Mouse (Mus musculus): ENCODE results near the gene Ptn. TPM values are rescaled to one million over a fixed set of nuclear protein-coding genes. Genes with fewer than 3 reads are reported as not detected.
"Not testable (repeated sequence)": the region's sequence is repeated elsewhere in the genome, so short reads cannot be mapped to it uniquely, and the experiment has no call there.

The Ptn gene
- polyA plus RNA-seq, 1 experiment from 2014 or later: 325 TPM

GRCm38 (mm10) chr6:36755001-36755885 is 54.8 kb downstream of the Ptn start:
- Histone ChIP-seq H3K27me3 (ENCODE audit: control insufficient read depth, insufficient read depth, low read length) (no peaks in the 10 kb centered on the region), H3K36me3 (ENCODE audit: control insufficient read depth, insufficient read depth, low read length) (0 out of 2 replicates have a peak, but pooled peaks cover under 1% of the 10 kb centered on the region), H3K9ac (ENCODE audit: low read length) (no peak overlapping the region), H3K27ac (ENCODE audit: low read depth, low read length) (no peak overlapping the region), H3K9me3 (ENCODE audit: control insufficient read depth, low read length) (no peaks in the 10 kb centered on the region), H3K4me3 (ENCODE audit: low read depth, low read length) (no peak overlapping the region), H3K4me2 (ENCODE audit: low read depth) (no peak overlapping the region), H3K4me1 (ENCODE audit: control insufficient read depth, insufficient read depth, low read length) (no peaks in the 10 kb centered on the region)
- WGBS: 68% methylated on average over 10 of the region's 10 CpGs
- DNase-seq (ENCODE audit: low spot score): no peak
- no peak for ATAC-seq (ENCODE audit: insufficient read depth, low FRiP score, low TSS enrichment)

- H3K9me3 ChIP-seq (ENCODE audit: control insufficient read depth, low read length): no peaks in the 10 kb centered on the region
- no peak overlapping the region for H3K4me2 ChIP-seq (ENCODE audit: low read depth)
- H3K9ac ChIP-seq (ENCODE audit: low read length): no peak overlapping the region
- ATAC-seq (ENCODE audit: insufficient read depth, low FRiP score, low TSS enrichment): no peak
- 80% methylated on average over 6 of the region's 6 CpGs for WGBS
- H3K36me3 ChIP-seq (ENCODE audit: control insufficient read depth, insufficient read depth, low read length): 0 out of 2 replicates have a peak, but pooled peaks cover 3% of the 10 kb centered on the region
- H3K27ac ChIP-seq (ENCODE audit: low read depth, low read length): no peak overlapping the region
- no peak overlapping the region for H3K4me3 ChIP-seq (ENCODE audit: low read depth, low read length)
- H3K27me3 ChIP-seq (ENCODE audit: control insufficient read depth, insufficient read depth, low read length): no peaks in the 10 kb centered on the region
- DNase-seq (ENCODE audit: low spot score): no peak
- no peaks in the 10 kb centered on the region for H3K4me1 ChIP-seq (ENCODE audit: control insufficient read depth, insufficient read depth, low read length)
Observed at GRCm38 (mm10) chr6:36752887-36753286, 57.1 kb downstream of the Ptn start.

GRCm38 (mm10) chr6:36739811-36740210 is 70.2 kb downstream of the Ptn start:
- no peaks in the 10 kb centered on the region for H3K9me3 ChIP-seq (ENCODE audit: control insufficient read depth, low read length)
- DNase-seq (ENCODE audit: low spot score): no peak
- H3K4me2 ChIP-seq (ENCODE audit: low read depth): no peak overlapping the region
- no peak overlapping the region for H3K9ac ChIP-seq (ENCODE audit: low read length)
- no peak for ATAC-seq (ENCODE audit: insufficient read depth, low FRiP score, low TSS enrichment)
- no peaks in the 10 kb centered on the region for H3K27me3 ChIP-seq (ENCODE audit: control insufficient read depth, insufficient read depth, low read length)
- H3K27ac ChIP-seq (ENCODE audit: low read depth, low read length): no peak overlapping the region
- 95% methylated on average over 5 of the region's 5 CpGs for WGBS
- H3K36me3 ChIP-seq (ENCODE audit: control insufficient read depth, insufficient read depth, low read length): peaks cover 7% of the 10 kb centered on the region
- no peaks in the 10 kb centered on the region for H3K4me1 ChIP-seq (ENCODE audit: control insufficient read depth, insufficient read depth, low read length)
- no peak overlapping the region for H3K4me3 ChIP-seq (ENCODE audit: low read depth, low read length)

- no peak overlapping the region for H3K27ac ChIP-seq (ENCODE audit: low read depth, low read length)
- no peak overlapping the region for H3K4me2 ChIP-seq (ENCODE audit: low read depth)
- no peaks in the 10 kb centered on the region for H3K4me1 ChIP-seq (ENCODE audit: control insufficient read depth, insufficient read depth, low read length)
- no peaks in the 10 kb centered on the region for H3K27me3 ChIP-seq (ENCODE audit: control insufficient read depth, insufficient read depth, low read length)
- ATAC-seq (ENCODE audit: insufficient read depth, low FRiP score, low TSS enrichment): no peak
- H3K9ac ChIP-seq (ENCODE audit: low read length): no peak overlapping the region
- DNase-seq (ENCODE audit: low spot score): no peak
- no peak overlapping the region for H3K4me3 ChIP-seq (ENCODE audit: low read depth, low read length)
- 0 out of 2 replicates have a peak, but pooled peaks cover under 1% of the 10 kb centered on the region for H3K9me3 ChIP-seq (ENCODE audit: control insufficient read depth, low read length)
- 87% methylated on average over 2 of the region's 2 CpGs for WGBS
- peaks cover 21% of the 10 kb centered on the region for H3K36me3 ChIP-seq (ENCODE audit: control insufficient read depth, insufficient read depth, low read length)
Observed at GRCm38 (mm10) chr6:36736763-36737162, 73.3 kb downstream of the Ptn start.

- H3K9me3 ChIP-seq (ENCODE audit: control insufficient read depth, low read length); DNase-seq (ENCODE audit: low spot score); H3K4me3 ChIP-seq (ENCODE audit: low read depth, low read length); H3K4me1 ChIP-seq (ENCODE audit: control insufficient read depth, insufficient read depth, low read length); ATAC-seq (ENCODE audit: insufficient read depth, low FRiP score, low TSS enrichment); H3K27me3 ChIP-seq (ENCODE audit: control insufficient read depth, insufficient read depth, low read length); H3K4me2 ChIP-seq (ENCODE audit: low read depth); H3K9ac ChIP-seq (ENCODE audit: low read length); H3K27ac ChIP-seq (ENCODE audit: low read depth, low read length): not testable (repeated sequence)
- peaks cover 26% of the 10 kb centered on the region for H3K36me3 ChIP-seq (ENCODE audit: control insufficient read depth, insufficient read depth, low read length)
- 80% methylated on average over 4 of the region's 4 CpGs for WGBS
Observed at GRCm38 (mm10) chr6:36735622-36736021, 74.4 kb downstream of the Ptn start.

- not testable (repeated sequence) for H3K27me3 ChIP-seq (ENCODE audit: control insufficient read depth, insufficient read depth, low read length); H3K4me3 ChIP-seq (ENCODE audit: low read depth, low read length); H3K27ac ChIP-seq (ENCODE audit: low read depth, low read length); H3K9ac ChIP-seq (ENCODE audit: low read length); ATAC-seq (ENCODE audit: insufficient read depth, low FRiP score, low TSS enrichment); DNase-seq (ENCODE audit: low spot score); H3K9me3 ChIP-seq (ENCODE audit: control insufficient read depth, low read length); H3K4me2 ChIP-seq (ENCODE audit: low read depth); H3K4me1 ChIP-seq (ENCODE audit: control insufficient read depth, insufficient read depth, low read length)
- WGBS: 94% methylated on average over 7 of the region's 7 CpGs
- peaks cover 20% of the 10 kb centered on the region for H3K36me3 ChIP-seq (ENCODE audit: control insufficient read depth, insufficient read depth, low read length)
Observed at GRCm38 (mm10) chr6:36729811-36730210, 80.2 kb downstream of the Ptn start.

GRCm38 (mm10) chr6:36728079-36728478 is 81.9 kb downstream of the Ptn start:
- no peak overlapping the region for H3K27ac ChIP-seq (ENCODE audit: low read depth, low read length)
- H3K27me3 ChIP-seq (ENCODE audit: control insufficient read depth, insufficient read depth, low read length): no peaks in the 10 kb centered on the region
- H3K4me1 ChIP-seq (ENCODE audit: control insufficient read depth, insufficient read depth, low read length): no peaks in the 10 kb centered on the region
- H3K4me3 ChIP-seq (ENCODE audit: low read depth, low read length): no peak overlapping the region
- no peak for DNase-seq (ENCODE audit: low spot score)
- no peak overlapping the region for H3K9ac ChIP-seq (ENCODE audit: low read length)
- no peak overlapping the region for H3K4me2 ChIP-seq (ENCODE audit: low read depth)
- peaks cover 7% of the 10 kb centered on the region; the same call in 1 of the 2 replicates for H3K9me3 ChIP-seq (ENCODE audit: control insufficient read depth, low read length)
- WGBS: 83% methylated on average over 7 of the region's 7 CpGs
- H3K36me3 ChIP-seq (ENCODE audit: control insufficient read depth, insufficient read depth, low read length): peaks cover 13% of the 10 kb centered on the region
- ATAC-seq (ENCODE audit: insufficient read depth, low FRiP score, low TSS enrichment): no peak

- H3K27me3 ChIP-seq (ENCODE audit: control insufficient read depth, insufficient read depth, low read length): no peaks in the 10 kb centered on the region
- 86% methylated on average over 3 of the region's 3 CpGs for WGBS
- H3K4me1 ChIP-seq (ENCODE audit: control insufficient read depth, insufficient read depth, low read length): no peaks in the 10 kb centered on the region
- no peak overlapping the region for H3K4me3 ChIP-seq (ENCODE audit: low read depth, low read length)
- no peak overlapping the region for H3K27ac ChIP-seq (ENCODE audit: low read depth, low read length)
- ATAC-seq (ENCODE audit: insufficient read depth, low FRiP score, low TSS enrichment) (no peak), DNase-seq (ENCODE audit: low spot score) (no peak)
- no peaks in the 10 kb centered on the region; the same call in 1 of the 2 replicates for H3K36me3 ChIP-seq (ENCODE audit: control insufficient read depth, insufficient read depth, low read length)
- no peak overlapping the region for H3K9ac ChIP-seq (ENCODE audit: low read length)
- H3K9me3 ChIP-seq (ENCODE audit: control insufficient read depth, low read length): no peaks in the 10 kb centered on the region
- H3K4me2 ChIP-seq (ENCODE audit: low read depth): no peak overlapping the region
Observed at GRCm38 (mm10) chr6:36725509-36726160, 84.4 kb downstream of the Ptn start.

Measured in neural tube, embryonic 11.5 days (tissue).